Mouse (Mus musculus): ENCODE results near the gene Dgkq.

- TF ChIP-seq CHD2 (IDR thresholded peaks at IDR 0.05; ENCODE audit: low read depth, low read length) = no peak
- no peak for TF ChIP-seq HCFC1 (IDR thresholded peaks at IDR 0.05; ENCODE audit: borderline replicate concordance, insufficient read depth, low read length)
- no peak for TF ChIP-seq ZC3H11A (IDR thresholded peaks at IDR 0.05; ENCODE audit: borderline replicate concordance, low read depth, low read length)
- no peak for TF ChIP-seq MAFK (IDR thresholded peaks at IDR 0.05; ENCODE audit: insufficient read depth, low read depth, low read length)
- no peak for TF ChIP-seq ZNF384 (IDR thresholded peaks at IDR 0.05; ENCODE audit: low read depth, low read length)
These were observed 18.2 kb downstream of the Dgkq start for GRCm38 (mm10) chr5:108651136-108651720.
